Mouse (Mus musculus) ES-CJ7 (cell line): Measurements from ENCODE around the gene Dis3l2.

ENCODE experiments used
- DNase-seq: peaks from one replicate; pipeline ENCODE4 v3.0.0; 2011; ENCODE audit warnings: low read depth, low spot score

Dis3l2 gene

GRCm38 (mm10) chr1:87010629-87011330, 307.2 kb downstream of the Dis3l2 start:
- DNase-seq: no peak

- peak; percentile 23 for DNase-seq
Observed at GRCm38 (mm10) chr1:87011718-87012117, 308.1 kb downstream of the Dis3l2 start.

- no peak for DNase-seq
Observed at GRCm38 (mm10) chr1:87012606-87013005, 309.0 kb downstream of the Dis3l2 start.

GRCm38 (mm10) chr1:87020714-87021113, 317.1 kb downstream of the Dis3l2 start:
- DNase-seq: no peak

GRCm38 (mm10) chr1:87021584-87021983, 318.0 kb downstream of the Dis3l2 start:
- no peak for DNase-seq

GRCm38 (mm10) chr1:87023291-87024170, 319.9 kb downstream of the Dis3l2 start:
- no peak for DNase-seq

- DNase-seq: no peak
Observed at GRCm38 (mm10) chr1:87025021-87025420, 321.4 kb downstream of the Dis3l2 start.

- no peak for DNase-seq
Observed at GRCm38 (mm10) chr1:87028786-87029185, 325.2 kb downstream of the Dis3l2 start.

- DNase-seq: no peak
Observed at GRCm38 (mm10) chr1:87030652-87031051, 327.0 kb downstream of the Dis3l2 start.

- DNase-seq: no peak
Observed at GRCm38 (mm10) chr1:87032466-87032865, 328.9 kb downstream of the Dis3l2 start.

- DNase-seq: no peak
Observed at GRCm38 (mm10) chr1:87035532-87036161, 332.0 kb downstream of the Dis3l2 start.

- no peak for DNase-seq
Observed at GRCm38 (mm10) chr1:87036334-87036733, 332.7 kb downstream of the Dis3l2 start.

GRCm38 (mm10) chr1:87038477-87039070, 335.0 kb downstream of the Dis3l2 start:
- DNase-seq: no peak

- DNase-seq: peak; percentile 66
Observed at GRCm38 (mm10) chr1:87041119-87041518, 337.5 kb downstream of the Dis3l2 start.

- peak; percentile 62 for DNase-seq
Observed at GRCm38 (mm10) chr1:87041814-87042438, 338.3 kb downstream of the Dis3l2 start.

- no peak for DNase-seq
Observed at GRCm38 (mm10) chr1:87050072-87050471, 346.5 kb downstream of the Dis3l2 start.

- DNase-seq: no peak
Observed at GRCm38 (mm10) chr1:87050700-87051099, 347.1 kb downstream of the Dis3l2 start.

- no peak for DNase-seq
Observed at GRCm38 (mm10) chr1:87051369-87051768, 347.8 kb downstream of the Dis3l2 start.

GRCm38 (mm10) chr1:87057075-87057474, 353.5 kb downstream of the Dis3l2 start:
- DNase-seq: no peak

- DNase-seq: no peak
Observed at GRCm38 (mm10) chr1:87059042-87059665, 355.5 kb downstream of the Dis3l2 start.

GRCm38 (mm10) chr1:87060913-87061312, 357.3 kb downstream of the Dis3l2 start:
- no peak for DNase-seq
